Mouse (Mus musculus) kidney, adult 18-20 months (tissue): ENCODE data around the gene N4bp2l2.
"Not testable (repeated sequence)": the region's sequence is repeated elsewhere in the genome, so short reads cannot be mapped to it uniquely, and the experiment has no call there.

Experiments
- DNase-seq: peaks from one replicate; pipeline ENCODE4 v3.0.0; 2021

N4bp2l2 gene

GRCm38 (mm10) chr5:150666133-150666739, at the start of gene N4bp2l2:
N4bp2l2 (minus strand) TSS chr5:150666183.
- DNase-seq = not testable (repeated sequence)

DNA sequence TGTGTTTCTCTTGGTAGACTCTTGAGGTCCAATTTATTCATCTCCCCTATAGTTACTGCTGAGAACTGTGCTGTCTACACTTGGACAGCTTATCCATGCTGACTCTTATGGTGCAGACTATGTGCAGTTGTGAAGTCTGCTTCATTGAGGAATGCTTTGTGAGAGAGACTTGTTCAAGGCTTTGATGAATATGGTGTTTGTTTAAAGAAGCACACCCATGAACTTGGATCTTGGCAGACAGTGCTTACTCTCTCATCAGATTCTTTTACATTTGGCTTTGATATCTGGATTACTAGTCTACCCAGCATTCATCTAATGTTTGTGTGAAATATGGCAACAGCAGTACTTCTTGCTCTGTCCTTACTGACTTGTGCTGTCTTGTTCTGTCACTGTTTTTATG, 47.4 kb upstream of the N4bp2l2 start:
- DNase-seq = no peak

GRCm38 (mm10) chr5:150711503-150711902, 45.5 kb upstream of the N4bp2l2 start:
- DNase-seq = no peak

DNA sequence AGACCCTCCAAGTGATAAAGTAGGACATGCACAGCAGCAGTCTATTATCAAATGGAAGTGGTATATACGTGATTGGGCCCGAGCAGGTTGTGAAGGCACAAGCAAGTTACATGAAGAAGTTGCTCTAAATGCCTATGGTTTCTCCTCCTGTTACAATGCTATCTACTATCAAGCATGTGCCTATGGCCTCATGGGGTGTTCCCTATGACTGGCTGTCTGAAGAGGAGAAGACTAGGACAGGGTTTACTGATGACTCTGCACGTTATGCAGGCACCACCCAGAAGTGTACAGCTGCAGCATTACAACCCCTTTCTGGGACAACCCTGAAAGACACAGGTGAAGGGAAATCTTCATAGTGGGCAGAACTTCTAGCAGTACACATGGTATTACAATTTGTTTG, 41.2 kb upstream of the N4bp2l2 start:
- DNase-seq = not testable (repeated sequence)

GRCm38 (mm10) chr5:150706651-150707050, 40.7 kb upstream of the N4bp2l2 start:
- not testable (repeated sequence) for DNase-seq

- DNase-seq = peak; percentile 57
These were observed 36.7 kb upstream of the N4bp2l2 start for GRCm38 (mm10) chr5:150702714-150703113.

GRCm38 (mm10) chr5:150693277-150693676, 27.3 kb upstream of the N4bp2l2 start:
- DNase-seq = no peak

DNA sequence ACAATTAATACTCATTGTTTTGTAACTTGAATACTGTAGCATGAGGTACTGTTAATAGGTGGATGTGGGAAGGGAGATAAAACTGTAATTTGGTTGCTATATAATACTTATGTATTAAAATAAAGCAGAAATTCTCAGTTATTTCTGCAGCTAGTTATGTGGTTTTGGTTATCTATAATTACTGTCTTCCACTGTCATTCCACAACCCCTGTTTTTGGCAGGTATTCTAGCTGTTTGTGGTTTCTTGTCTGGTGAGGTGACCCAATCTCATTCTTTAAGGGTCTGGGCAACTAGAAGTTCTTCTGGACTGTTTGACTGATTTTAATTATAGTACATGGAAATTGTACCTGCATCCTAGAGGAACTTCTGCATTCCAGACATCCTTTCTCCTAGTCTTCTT, 24.7 kb upstream of the N4bp2l2 start:
- no peak for DNase-seq

GRCm38 (mm10) chr5:150682862-150683261, 16.9 kb upstream of the N4bp2l2 start:
- not testable (repeated sequence) for DNase-seq

DNA sequence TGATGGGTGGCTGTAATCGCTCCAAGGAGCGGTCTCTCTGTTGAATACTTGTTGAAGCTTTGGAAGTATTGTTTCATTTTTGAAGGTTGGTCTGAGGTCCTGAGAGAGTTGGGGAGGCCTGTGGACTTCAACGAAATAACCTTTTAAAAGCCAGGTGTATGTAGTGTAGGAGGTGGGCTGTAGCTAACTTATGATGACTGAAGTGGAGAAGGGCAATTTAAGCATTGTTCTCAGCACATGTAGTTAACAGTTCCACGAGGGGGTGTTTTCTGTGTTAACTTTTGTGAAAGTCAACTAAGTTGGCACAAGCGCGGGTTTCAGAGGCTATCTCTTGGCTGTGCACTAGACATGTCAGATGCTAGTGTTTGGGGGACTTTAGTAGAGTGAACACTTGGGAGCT, 8.9 kb upstream of the N4bp2l2 start:
- DNase-seq = peak; percentile 5

DNA sequence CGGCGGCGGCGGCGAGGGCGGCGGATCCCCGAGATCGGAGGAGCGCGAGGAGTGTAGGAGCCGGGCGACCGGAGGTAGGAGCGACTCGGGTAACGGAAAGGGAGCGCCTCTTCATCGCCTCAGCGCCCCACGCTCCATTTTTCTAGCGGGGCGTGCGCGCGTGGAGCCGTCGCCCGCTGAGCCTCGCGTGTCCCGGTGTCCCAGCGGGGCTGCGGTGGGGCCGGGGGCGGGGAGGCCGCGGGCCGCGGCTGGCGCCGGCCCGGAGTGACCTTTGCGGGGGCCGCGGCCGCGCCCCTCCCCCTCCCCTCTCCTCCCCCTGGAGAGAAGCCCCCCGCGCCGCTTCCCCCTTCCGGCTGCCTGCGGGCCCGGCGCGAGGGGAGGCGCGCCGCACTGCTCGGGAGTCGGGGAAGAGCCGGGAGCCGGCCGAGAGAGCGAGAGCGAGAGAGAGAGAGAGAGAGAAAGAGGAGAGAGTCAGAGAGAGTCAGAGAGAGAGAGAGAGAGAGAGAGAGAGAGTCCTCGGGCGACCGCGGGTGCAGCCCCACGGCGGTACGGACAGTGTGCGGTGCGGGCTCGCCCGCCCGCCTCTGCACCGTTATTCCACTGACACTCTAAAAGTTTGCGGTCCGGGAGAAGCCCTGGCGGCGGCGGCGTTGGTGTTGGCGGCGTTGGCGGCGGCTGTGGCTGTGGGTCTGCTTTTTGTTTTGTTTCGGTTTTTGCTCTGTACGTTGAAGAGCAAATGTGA, 8.1 kb upstream of the N4bp2l2 start:
- DNase-seq = peak; percentile 32

DNA sequence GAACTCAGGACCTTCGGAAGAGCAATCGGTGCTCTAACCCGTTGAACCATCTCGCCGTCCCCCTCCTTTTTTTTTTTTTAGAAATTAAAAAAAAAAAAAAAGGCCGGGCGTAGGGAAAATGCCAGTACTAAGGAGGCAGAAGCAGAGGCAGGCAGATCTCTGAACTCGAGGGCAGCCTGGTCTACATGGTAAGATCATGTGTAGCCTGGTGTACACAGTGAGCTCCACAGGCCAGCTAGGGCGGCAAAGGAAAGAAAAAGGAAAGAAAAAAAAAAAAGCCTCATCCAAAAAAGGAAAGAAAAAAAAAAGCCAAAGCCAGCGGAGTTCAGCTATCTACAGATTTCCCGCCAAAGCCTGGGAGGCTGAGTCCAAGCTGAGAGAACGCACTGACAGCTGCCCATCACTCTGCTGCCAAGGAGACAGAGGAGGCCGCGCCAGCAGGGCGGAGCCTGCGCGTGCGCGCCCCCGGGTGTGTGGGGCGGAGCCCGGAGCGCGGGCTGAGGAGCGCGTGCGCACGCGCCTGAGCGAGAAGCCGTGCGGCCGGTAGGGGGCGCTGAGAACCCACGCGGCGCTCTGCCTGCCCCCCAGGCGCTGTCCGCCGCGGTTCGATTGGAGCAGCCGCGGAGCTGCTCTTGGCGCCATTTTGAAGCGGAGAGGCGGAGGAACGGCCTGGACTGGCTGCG, 7.3 kb upstream of the N4bp2l2 start, which contains the start of gene Pds5b:
Gene Pds5b (plus strand): TSS at position 587 of the 683 bp plus-strand sequence.
- DNase-seq = peak; percentile 94

DNA sequence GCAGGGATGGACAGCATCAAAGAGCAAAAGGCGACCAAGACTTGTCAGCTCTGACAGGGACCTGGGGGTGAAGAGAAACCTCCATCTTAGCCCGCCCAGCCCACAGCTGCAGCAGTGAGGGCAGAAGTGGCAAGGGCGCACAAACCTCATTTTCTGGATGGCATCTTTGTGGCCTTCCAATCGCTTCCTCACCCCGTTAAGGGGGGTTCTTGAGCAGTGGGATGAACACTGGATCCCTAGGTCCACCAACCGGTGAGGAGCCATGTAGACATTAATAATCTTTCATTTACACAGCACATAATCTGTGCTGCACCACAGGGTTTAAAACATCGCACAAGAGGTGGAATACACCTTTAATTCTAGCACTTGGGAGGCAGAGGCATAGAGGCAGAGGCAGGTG, 6.4 kb upstream of the N4bp2l2 start:
- DNase-seq = no peak

DNA sequence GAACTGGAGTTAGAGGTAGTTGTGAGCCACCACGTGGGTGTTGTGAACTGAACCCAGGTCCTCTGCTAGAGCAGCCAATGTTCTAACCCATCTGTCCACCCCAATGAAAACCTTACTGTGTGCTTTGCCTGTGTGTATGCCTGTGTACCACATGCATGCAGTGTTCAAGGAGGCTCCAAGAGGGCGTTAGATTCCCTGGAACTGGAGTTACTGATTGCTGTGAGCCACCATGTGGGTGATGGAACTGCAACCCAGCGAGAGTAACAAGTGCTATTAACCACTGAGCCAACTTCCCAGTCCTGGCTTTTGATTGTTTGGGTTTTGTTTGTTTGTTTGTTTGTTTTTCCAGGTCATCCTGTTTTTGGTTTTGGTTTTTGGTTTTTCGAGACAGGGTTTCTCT, 2.7 kb upstream of the N4bp2l2 start:
- no peak for DNase-seq

GRCm38 (mm10) chr5:150665132-150665954, 640 bp downstream of the N4bp2l2 start:
- peak; percentile 94 for DNase-seq

GRCm38 (mm10) chr5:150664794-150665131, 1.2 kb downstream of the N4bp2l2 start:
- DNase-seq = no peak

DNA sequence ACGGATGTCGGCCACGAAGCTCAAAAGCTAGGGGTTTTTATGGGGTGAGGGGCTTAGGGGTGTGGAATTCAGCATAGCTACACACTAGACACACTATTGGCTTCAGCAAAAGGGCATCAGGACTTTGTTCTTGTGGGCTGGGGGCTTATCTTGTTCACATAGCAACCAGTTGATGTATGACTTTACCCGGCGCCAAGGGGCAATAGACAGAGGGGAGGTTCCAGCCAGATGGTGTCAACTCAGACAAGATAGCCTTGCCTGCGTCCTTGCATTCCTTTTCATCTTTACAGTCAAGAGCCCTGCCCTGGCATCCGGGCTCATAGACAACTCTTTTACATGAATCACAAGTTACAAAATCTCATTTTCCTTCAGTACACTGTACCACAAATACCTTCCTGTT, 2.1 kb downstream of the N4bp2l2 start:
- DNase-seq = not testable (repeated sequence)

GRCm38 (mm10) chr5:150660296-150660695, 5.7 kb downstream of the N4bp2l2 start:
- DNase-seq = not testable (repeated sequence)

DNA sequence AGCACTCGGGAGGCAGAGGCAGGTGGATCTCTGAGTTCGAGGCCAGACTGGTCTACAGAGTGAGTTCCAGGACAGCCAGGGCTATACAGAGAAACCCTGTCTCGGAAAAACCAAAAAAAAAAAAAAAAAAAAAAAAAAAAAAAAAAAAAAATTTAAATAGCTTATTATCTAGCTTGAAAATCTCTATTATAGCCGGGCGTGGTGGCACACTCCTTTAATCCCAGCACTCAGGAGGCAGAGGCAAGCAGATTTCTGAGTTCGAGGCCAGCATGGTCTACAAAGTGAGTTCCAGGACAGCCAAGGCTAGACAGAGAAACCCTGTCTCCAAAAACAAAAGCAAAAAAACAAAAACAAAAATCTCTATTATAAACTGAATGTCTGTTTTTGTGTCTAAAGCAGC, 6.6 kb downstream of the N4bp2l2 start:
- not testable (repeated sequence) for DNase-seq

DNA sequence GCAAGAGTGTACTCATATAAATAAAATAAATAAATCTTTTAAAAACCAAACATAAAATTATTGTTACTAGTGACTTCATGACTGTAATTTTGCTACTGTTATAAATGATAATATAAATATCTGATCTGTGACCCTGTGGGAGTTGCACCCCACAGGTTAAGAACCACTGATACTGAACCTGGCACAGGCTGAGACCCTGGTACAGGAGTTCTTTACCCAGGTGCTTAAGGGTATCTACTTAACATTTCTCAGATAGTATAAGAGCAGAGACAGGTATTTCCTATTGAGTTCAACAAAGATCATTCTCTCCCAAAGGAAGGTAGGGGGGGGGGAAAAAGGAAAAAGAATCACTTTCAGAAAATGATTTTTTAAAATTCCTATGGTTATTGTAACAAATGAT, 11.4 kb downstream of the N4bp2l2 start:
- DNase-seq = no peak

DNA sequence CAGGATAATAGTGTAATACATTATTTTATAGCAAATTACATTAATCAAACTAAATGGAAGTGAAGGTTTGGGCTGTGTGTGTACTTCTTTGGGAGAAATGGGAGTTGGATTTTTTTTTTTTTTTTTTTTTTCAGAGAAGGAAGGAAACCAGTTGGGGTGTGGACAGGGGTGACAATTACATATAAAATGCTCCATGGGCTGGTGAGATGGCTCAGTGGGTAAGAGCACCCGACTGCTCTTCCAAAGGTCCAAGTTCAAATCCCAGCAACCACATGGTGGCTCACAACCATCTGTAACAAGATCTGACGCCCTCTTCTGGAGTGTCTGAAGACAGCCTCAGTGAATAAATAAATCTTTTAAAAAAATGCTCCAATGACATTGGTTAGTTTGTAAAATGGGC, 13.4 kb downstream of the N4bp2l2 start:
- DNase-seq = no peak

DNA sequence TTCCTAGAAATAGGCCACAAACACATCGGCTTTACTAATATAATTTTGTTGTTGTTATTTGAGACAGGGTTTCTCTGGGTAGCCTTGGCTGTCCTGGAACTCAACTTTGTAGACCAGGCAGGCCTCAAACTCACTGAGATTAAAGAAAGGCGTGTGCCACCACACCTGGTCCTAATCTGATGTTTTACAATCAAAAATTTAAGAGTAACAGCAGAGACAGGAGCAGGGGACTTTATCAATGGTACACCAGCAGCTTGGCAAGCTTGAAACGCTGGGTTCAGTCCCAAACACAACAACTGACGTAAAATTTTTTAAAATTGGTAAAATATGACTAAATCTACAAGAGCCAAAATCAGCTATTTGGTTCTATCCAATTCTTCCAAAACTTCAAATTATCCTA, 21.1 kb downstream of the N4bp2l2 start:
- no peak for DNase-seq

DNA sequence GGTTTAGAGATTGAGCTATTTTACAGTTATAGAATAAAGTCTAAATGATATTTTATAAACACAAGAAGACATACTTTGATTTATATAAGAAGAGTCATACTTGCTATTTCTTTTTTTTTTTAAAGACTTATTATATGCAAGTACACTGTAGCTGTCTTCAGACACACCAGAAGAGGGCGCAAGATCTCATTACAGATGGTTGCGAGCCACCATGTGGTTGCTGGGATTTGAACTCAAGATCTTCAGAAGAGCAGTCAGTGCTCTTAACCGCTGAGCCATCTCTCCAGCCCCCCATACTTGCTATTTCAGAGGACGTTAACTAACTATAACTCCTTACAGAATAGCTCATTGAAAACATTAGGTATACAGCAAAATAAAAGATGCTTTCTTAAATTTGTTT, 22.6 kb downstream of the N4bp2l2 start:
- DNase-seq = not testable (repeated sequence)
